8 mouse cellular contexts compared by ENCODE assay signal in the genomic region with DNA sequence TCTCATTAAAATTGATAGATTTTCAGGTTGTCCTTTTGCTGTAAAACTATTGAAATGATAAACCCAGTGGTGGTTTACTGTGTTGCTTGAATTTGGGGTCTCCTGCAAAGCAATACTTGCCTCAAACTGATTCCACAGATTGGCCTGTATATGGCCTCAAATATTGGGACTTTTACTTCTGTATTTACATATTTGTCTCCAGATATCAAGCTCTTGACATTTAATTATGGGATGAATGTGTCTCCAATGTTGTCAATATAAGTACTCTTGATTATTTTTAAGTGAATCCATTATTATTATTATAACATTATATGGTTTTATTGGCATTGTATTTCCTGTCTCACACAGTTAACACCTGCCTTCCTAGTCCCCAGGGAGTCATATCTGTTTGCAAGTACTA. TPM values are rescaled to one million over a fixed set of nuclear protein-coding genes. Genes with fewer than 3 reads are reported as not detected.
DNase-seq lines count a peak whose midpoint lies in the region; ATAC-seq and TF ChIP-seq lines count a peak whose summit lies in the region.
"Had no signal": no experiment of that assay in that cellular context is flagged by ENCODE, and none has a peak within 500 bp of the region (broad histone marks: within the 10 kb centered on the region; RNA-seq: fewer than 3 reads in every experiment).

No protein-coding gene starts in this region.

- H3K36me3 ChIP-seq in lung, embryonic 15.5 days, result peaks cover 42% of the 10 kb centered on the region
- H3K36me3 ChIP-seq in forebrain, embryonic 11.5 days (ENCODE audit: control insufficient read depth, insufficient read depth, low read length), result peaks cover 17% of the 10 kb centered on the region; the same call in 1 of the 2 replicates
- peaks cover 46% of the 10 kb centered on the region for H3K36me3 ChIP-seq in limb, embryonic 14.5 days (ENCODE audit: control insufficient read depth, insufficient read depth, low read length)
- peaks cover 36% of the 10 kb centered on the region for H3K36me3 ChIP-seq in stomach, embryonic 15.5 days

- H3K4me2 ChIP-seq in lung, embryonic 15.5 days, result peak overlapping the region; percentile 64
- H3K4me2 ChIP-seq in forebrain, embryonic 11.5 days (ENCODE audit: low read depth, low read length, severe bottlenecking), result peak overlapping the region; percentile 82
- peak overlapping the region; percentile 75 for H3K4me2 ChIP-seq in limb, embryonic 14.5 days (replicated peaks; ENCODE audit: low read depth, low read length, severe bottlenecking)
- peak overlapping the region; percentile 64 for H3K4me2 ChIP-seq in stomach, embryonic 15.5 days

- H3K9ac ChIP-seq in lung, embryonic 15.5 days, result peak overlapping the region; percentile 89
- H3K9ac ChIP-seq in forebrain, embryonic 11.5 days (ENCODE audit: low read length), result peak overlapping the region; percentile 92; the same call in 1 of the 2 replicates
- H3K9ac ChIP-seq in limb, embryonic 14.5 days (ENCODE audit: low read depth, low read length, severe bottlenecking), result peak overlapping the region; percentile 92
- H3K9ac ChIP-seq in stomach, embryonic 15.5 days, result peak overlapping the region; percentile 90; the same call in 1 of the 2 replicates

- peak overlapping the region; percentile 86 for H3K4me3 ChIP-seq in lung, embryonic 15.5 days
- H3K4me3 ChIP-seq in forebrain, embryonic 11.5 days (ENCODE audit: low read depth, low read length), result peak overlapping the region; percentile 98
- peak overlapping the region; percentile 94 for H3K4me3 ChIP-seq in limb, embryonic 14.5 days (replicated peaks; ENCODE audit: low read length)
- peak overlapping the region; percentile 98 for H3K4me3 ChIP-seq in stomach, embryonic 15.5 days (replicated peaks)

- no peaks in the 10 kb centered on the region for H3K27me3 ChIP-seq in lung, embryonic 15.5 days
- no peaks in the 10 kb centered on the region for H3K27me3 ChIP-seq in forebrain, embryonic 11.5 days (ENCODE audit: control insufficient read depth, insufficient read depth, low read length)
- no peaks in the 10 kb centered on the region for H3K27me3 ChIP-seq in limb, embryonic 14.5 days (ENCODE audit: control insufficient read depth, insufficient read depth, low read length)
- H3K27me3 ChIP-seq in stomach, embryonic 15.5 days (replicated peaks), result no peaks in the 10 kb centered on the region

- no peaks in the 10 kb centered on the region for H3K9me3 ChIP-seq in lung, embryonic 15.5 days
- no peaks in the 10 kb centered on the region for H3K9me3 ChIP-seq in forebrain, embryonic 11.5 days (ENCODE audit: control insufficient read depth, low read length)
- no peaks in the 10 kb centered on the region for H3K9me3 ChIP-seq in limb, embryonic 14.5 days (ENCODE audit: control insufficient read depth, low read length)
- H3K9me3 ChIP-seq in stomach, embryonic 15.5 days, result no peaks in the 10 kb centered on the region

- ATAC-seq in lung, embryonic 15.5 days (ENCODE audit: borderline replicate concordance, extremely low read depth, low FRiP score, low TSS enrichment), result no peak
- no peak for ATAC-seq in forebrain, embryonic 11.5 days (replicated peaks; ENCODE audit: low FRiP score)
- ATAC-seq in limb, embryonic 14.5 days (ENCODE audit: low FRiP score, low read depth), result no peak
- no peak for ATAC-seq in stomach, embryonic 15.5 days (ENCODE audit: insufficient read depth, low FRiP score, low read depth)
- ATAC-seq in frontal cortex, adult (ENCODE audit: low TSS enrichment), result no peak

- peaks cover 24% of the 10 kb centered on the region for H3K4me1 ChIP-seq in lung, embryonic 15.5 days
- peaks cover 3% of the 10 kb centered on the region; the same call in 1 of the 2 replicates for H3K4me1 ChIP-seq in forebrain, embryonic 11.5 days (replicated peaks; ENCODE audit: control insufficient read depth, insufficient read depth, low read length)
- H3K4me1 ChIP-seq in limb, embryonic 14.5 days (ENCODE audit: control insufficient read depth, insufficient read depth, low read length), result peaks cover 13% of the 10 kb centered on the region
- peaks cover 2% of the 10 kb centered on the region; the same call in 1 of the 2 replicates for H3K4me1 ChIP-seq in stomach, embryonic 15.5 days

- no peak for DNase-seq in lung, postnatal 25 days (ENCODE audit: low spot score)
- DNase-seq in forebrain, embryonic 11.5 days (ENCODE audit: low spot score), result no peak
- DNase-seq in limb, embryonic 14.5 days (ENCODE audit: low spot score), result no peak
- DNase-seq in layer of hippocampus, postnatal 36 days, result no peak

- no peak overlapping the region for H3K27ac ChIP-seq in lung, embryonic 15.5 days
- H3K27ac ChIP-seq in forebrain, embryonic 11.5 days (ENCODE audit: low read depth, low read length), result no peak overlapping the region
- peak overlapping the region; percentile 94 for H3K27ac ChIP-seq in limb, embryonic 14.5 days (replicated peaks; ENCODE audit: low read depth, low read length)
- no peak overlapping the region; the same call in 1 of the 2 replicates for H3K27ac ChIP-seq in stomach, embryonic 15.5 days

- TF ChIP-seq POLR2A in limb, embryonic 14.5 days (IDR thresholded peaks at IDR 0.05; ENCODE audit: borderline replicate concordance, extremely low read depth, insufficient read depth, insufficient read length), result no peak

RNA-seq across cellular contexts. Expression of a gene that starts 1.2 kb away (rescaled TPM):
- 1,133 and 1,159 TPM in 2 replicates for polyA plus RNA-seq in lung, embryonic 15.5 days (2015; fragmentation: Nextera tagmentation; extraction: Ambion mirVana)
- 1,087 and 1,101 TPM in 2 replicates for polyA plus RNA-seq in forebrain, embryonic 11.5 days (2014; fragmentation: Nextera tagmentation; extraction: Ambion mirVana)
- polyA plus RNA-seq in limb, embryonic 14.5 days (2012; rRNA removed), result 1,022 and 1,322 TPM in 2 replicates
- 1,375 and 1,385 TPM in 2 replicates for polyA plus RNA-seq in limb, embryonic 14.5 days (2014; fragmentation: Nextera tagmentation; extraction: Ambion mirVana)
- 1,181 and 1,204 TPM in 2 replicates for polyA plus RNA-seq in stomach, embryonic 15.5 days (2015; fragmentation: Nextera tagmentation; extraction: Ambion mirVana)
- total RNA-seq in layer of hippocampus, postnatal 36 days (2021), result 100 to 1,000 TPM; 561 to 565 TPM

RNA-seq across cellular contexts. Expression of a gene that starts 1.4 kb away (rescaled TPM):
- 26.3 and 26.6 TPM in 2 replicates for polyA plus RNA-seq in lung, embryonic 15.5 days (2015; fragmentation: Nextera tagmentation; extraction: Ambion mirVana)
- 43.4 and 49.2 TPM in 2 replicates for polyA plus RNA-seq in forebrain, embryonic 11.5 days (2014; fragmentation: Nextera tagmentation; extraction: Ambion mirVana)
- 29.7 and 53.4 TPM in 2 replicates for polyA plus RNA-seq in limb, embryonic 14.5 days (2012; rRNA removed)
- 16.4 and 17.3 TPM in 2 replicates for polyA plus RNA-seq in limb, embryonic 14.5 days (2014; fragmentation: Nextera tagmentation; extraction: Ambion mirVana)
- 19.8 and 21.4 TPM in 2 replicates for polyA plus RNA-seq in stomach, embryonic 15.5 days (2015; fragmentation: Nextera tagmentation; extraction: Ambion mirVana)
- 1 to 10 TPM; 2.4 to 2.5 TPM for total RNA-seq in layer of hippocampus, postnatal 36 days (2021)

RNA-seq across cellular contexts. Expression of a gene that starts 4.7 kb away (rescaled TPM):
- polyA plus RNA-seq in lung, embryonic 15.5 days (2015; fragmentation: Nextera tagmentation; extraction: Ambion mirVana), result 30.6 and 32.8 TPM in 2 replicates
- 34.2 and 35.2 TPM in 2 replicates for polyA plus RNA-seq in forebrain, embryonic 11.5 days (2014; fragmentation: Nextera tagmentation; extraction: Ambion mirVana)
- 10.5 and 16.8 TPM in 2 replicates for polyA plus RNA-seq in limb, embryonic 14.5 days (2012; rRNA removed)
- 19.1 and 22.6 TPM in 2 replicates for polyA plus RNA-seq in limb, embryonic 14.5 days (2014; fragmentation: Nextera tagmentation; extraction: Ambion mirVana)
- 31.1 and 32.8 TPM in 2 replicates for polyA plus RNA-seq in stomach, embryonic 15.5 days (2015; fragmentation: Nextera tagmentation; extraction: Ambion mirVana)
- total RNA-seq in layer of hippocampus, postnatal 36 days (2021), result 10 to 100 TPM; 16.5 to 20.0 TPM

RNA-seq across cellular contexts. Expression of a gene that starts 57.4 kb away (rescaled TPM):
- not detected in 2 replicates for polyA plus RNA-seq in lung, embryonic 15.5 days (2015; fragmentation: Nextera tagmentation; extraction: Ambion mirVana)
- polyA plus RNA-seq in forebrain, embryonic 11.5 days (2014; fragmentation: Nextera tagmentation; extraction: Ambion mirVana), result not detected in 2 replicates
- polyA plus RNA-seq in limb, embryonic 14.5 days (2012; rRNA removed), result 0.06 and 0.51 TPM in 2 replicates
- polyA plus RNA-seq in limb, embryonic 14.5 days (2014; fragmentation: Nextera tagmentation; extraction: Ambion mirVana), result not detected in 2 replicates
- 0.06 TPM in 1 of 2 replicates, not detected in the other for polyA plus RNA-seq in stomach, embryonic 15.5 days (2015; fragmentation: Nextera tagmentation; extraction: Ambion mirVana)
- not detected for total RNA-seq in layer of hippocampus, postnatal 36 days (2021)
- total RNA-seq: megakaryocyte progenitor cell, adult 5-6 weeks had no signal
